ENCODE assay signal across 8 mouse cellular contexts in genomic region chr4:45426724-45427457, GRCm38 (mm10). TPM values are rescaled to one million over a fixed set of nuclear protein-coding genes. Genes with fewer than 3 reads are reported as not detected.
A peak's percentile ranks its signal among the peaks of the same experiment; 100 is the strongest.
DNase-seq lines count a peak whose midpoint lies in the region; ATAC-seq lines count a peak whose summit lies in the region.
"Had no signal": no experiment of that assay in that cellular context is flagged by ENCODE, and none has a peak within 500 bp of the region (broad histone marks: within the 10 kb centered on the region; RNA-seq: fewer than 3 reads in every experiment).

No protein-coding gene starts in this region.

- no peak overlapping the region for H3K9ac ChIP-seq in neural tube, embryonic 15.5 days (replicated peaks)
- H3K9ac ChIP-seq in limb, embryonic 12.5 days (replicated peaks), result no peak overlapping the region

- WGBS in neural tube, embryonic 15.5 days, result 35% methylated on average over 13 of the region's 13 CpGs
- 49% methylated on average over 13 of the region's 13 CpGs for WGBS in limb, embryonic 12.5 days

- no peaks in the 10 kb centered on the region for H3K27me3 ChIP-seq in neural tube, embryonic 15.5 days (replicated peaks)
- peaks cover 4% of the 10 kb centered on the region; the same call in 1 of the 2 replicates for H3K27me3 ChIP-seq in limb, embryonic 12.5 days

- H3K4me2 ChIP-seq in neural tube, embryonic 15.5 days, result no peak overlapping the region
- H3K4me2 ChIP-seq in limb, embryonic 12.5 days, result no peak overlapping the region

- peak; percentile 43 for DNase-seq in neural tube, embryonic 10.5 days (ENCODE audit: extremely low spot score, low spot score)
- DNase-seq in embryo, embryonic 11 days, result peak; percentile 61
- peak; percentile 61 for DNase-seq in thymus, postnatal 14 days
- DNase-seq in adrenal gland, adult (ENCODE audit: inconsistent age in 2 of 2, low spot score in 1 of 2), result no peak
- DNase-seq in gastrocnemius, adult 18-20 months (ENCODE audit: low spot score), result no peak
- DNase-seq: lung, adult 18-20 months had no signal

- no peaks in the 10 kb centered on the region for H3K9me3 ChIP-seq in neural tube, embryonic 15.5 days (replicated peaks)
- no peaks in the 10 kb centered on the region for H3K9me3 ChIP-seq in limb, embryonic 12.5 days

- no peak for ATAC-seq in neural tube, embryonic 15.5 days (ENCODE audit: low FRiP score)
- ATAC-seq in limb, embryonic 12.5 days (ENCODE audit: insufficient number of reproducible peaks, insufficient read depth, low FRiP score, low TSS enrichment, low read depth), result peak; percentile 32; the same call in 1 of the 2 replicates

- H3K27ac ChIP-seq in neural tube, embryonic 15.5 days (replicated peaks), result no peak overlapping the region
- no peak overlapping the region for H3K27ac ChIP-seq in limb, embryonic 12.5 days

- H3K4me3 ChIP-seq in neural tube, embryonic 15.5 days (replicated peaks), result no peak overlapping the region
- H3K4me3 ChIP-seq in limb, embryonic 12.5 days (replicated peaks), result no peak overlapping the region

- no peaks in the 10 kb centered on the region for H3K36me3 ChIP-seq in neural tube, embryonic 15.5 days
- peaks cover 7% of the 10 kb centered on the region; the same call in 1 of the 2 replicates for H3K36me3 ChIP-seq in limb, embryonic 12.5 days

- peaks cover 14% of the 10 kb centered on the region for H3K4me1 ChIP-seq in neural tube, embryonic 15.5 days
- peaks cover 20% of the 10 kb centered on the region for H3K4me1 ChIP-seq in limb, embryonic 12.5 days (replicated peaks)

RNA-seq across cellular contexts. Expression of gene Slc25a51, which starts 18.3 kb away (rescaled TPM):
- 68.1 and 69.1 TPM in 2 replicates for polyA plus RNA-seq in neural tube, embryonic 15.5 days (2015; fragmentation: Nextera tagmentation; extraction: Ambion mirVana)
- polyA plus RNA-seq in limb, embryonic 12.5 days (2016; fragmentation: Nextera tagmentation; extraction: Ambion mirVana), result 77.7 and 80.1 TPM in 2 replicates
- total RNA-seq in gastrocnemius, adult 18-20 months (2021), result 10 to 100 TPM; 90.9 to 92.9 TPM

Comparison
In these comparisons a context has a peak if more than half of its experiments do, and no peak if none do; other contexts are left out.
1. DNase-seq: peak in neural tube, embryonic 10.5 days (single experiment), embryo, embryonic 11 days (single experiment) and thymus, postnatal 14 days (single experiment); none in adrenal gland, adult (0 of 2) and gastrocnemius, adult 18-20 months (single experiment).